Mouse (Mus musculus) neutrophil, adult 5-6 weeks (primary cell): Measurements from ENCODE around the gene H2-Eb1. TPM values are rescaled to one million over a fixed set of nuclear protein-coding genes. Genes with fewer than 3 reads are reported as not detected.
A peak's percentile ranks its signal among the peaks of the same experiment; 100 is the strongest.
"Not testable (repeated sequence)": the region's sequence is repeated elsewhere in the genome, so short reads cannot be mapped to it uniquely, and the experiment has no call there.

Source experiments
- ATAC-seq: fragments of 151-379, 151-347 bp; 2 replicates; pipeline ENCODE4 v1.8.0; 2017; ENCODE audit warnings: mild to moderate bottlenecking, moderate TSS enrichment; ENCODE audit not compliant: insufficient number of reproducible peaks, poor library complexity, low FRiP score, severe bottlenecking; ENCODE audit errors: extremely low read depth
- total RNA-seq: library from RNA; stranded (forward); fragments of 200-1000 nt; gene quantifications from 2 replicates; pipeline ENCODE4 v1.2.3, GENCODE M21; 2017

H2-Eb1 gene
- total RNA-seq, 1 experiment from 2014 or later, result 2,076 TPM

GRCm38 (mm10) chr17:34309683-34310385, 4.2 kb downstream of the H2-Eb1 start:
- no peak for ATAC-seq

- ATAC-seq, result not testable (repeated sequence)
Measured at GRCm38 (mm10) chr17:34310526-34310925, 4.9 kb downstream of the H2-Eb1 start.

GRCm38 (mm10) chr17:34312185-34312584, 6.5 kb downstream of the H2-Eb1 start:
- ATAC-seq, result no peak

- ATAC-seq, result peak; percentile 69
Measured at GRCm38 (mm10) chr17:34313393-34313792, 7.7 kb downstream of the H2-Eb1 start.

- no peak for ATAC-seq
Measured at GRCm38 (mm10) chr17:34314286-34314685, 8.6 kb downstream of the H2-Eb1 start.

DNA sequence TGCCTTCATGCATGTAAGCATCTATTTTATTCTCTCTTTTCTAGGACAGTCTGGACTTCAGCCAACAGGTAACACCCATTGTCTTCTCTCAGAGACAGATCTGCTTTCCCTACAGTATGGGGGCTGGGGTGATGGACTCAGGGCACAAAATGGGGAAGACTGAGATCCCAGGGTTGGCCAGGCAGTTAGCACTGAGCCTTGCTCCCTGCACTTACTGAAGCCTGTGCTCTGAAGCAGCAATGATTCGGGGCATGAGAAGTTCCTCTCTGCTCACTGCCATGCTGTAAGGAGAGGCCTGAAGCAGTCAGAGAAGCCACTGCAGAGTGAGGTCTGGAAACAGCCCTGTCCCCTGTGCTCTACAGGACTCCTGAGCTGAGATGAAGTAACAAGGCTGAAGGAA, 9.8 kb downstream of the H2-Eb1 start:
- ATAC-seq, result no peak

- no peak for ATAC-seq
Measured at GRCm38 (mm10) chr17:34316697-34317096, 11.0 kb downstream of the H2-Eb1 start.

GRCm38 (mm10) chr17:34317275-34317674, 11.6 kb downstream of the H2-Eb1 start:
- ATAC-seq, result no peak

- peak; percentile 91 for ATAC-seq
Measured at GRCm38 (mm10) chr17:34325436-34325835, 19.8 kb downstream of the H2-Eb1 start, which contains the start of gene H2-Eb2. Gene H2-Eb2, plus strand, starts transcription at chr17:34325665.

- ATAC-seq, result no peak
Measured at GRCm38 (mm10) chr17:34326373-34326772, 20.7 kb downstream of the H2-Eb1 start.

DNA sequence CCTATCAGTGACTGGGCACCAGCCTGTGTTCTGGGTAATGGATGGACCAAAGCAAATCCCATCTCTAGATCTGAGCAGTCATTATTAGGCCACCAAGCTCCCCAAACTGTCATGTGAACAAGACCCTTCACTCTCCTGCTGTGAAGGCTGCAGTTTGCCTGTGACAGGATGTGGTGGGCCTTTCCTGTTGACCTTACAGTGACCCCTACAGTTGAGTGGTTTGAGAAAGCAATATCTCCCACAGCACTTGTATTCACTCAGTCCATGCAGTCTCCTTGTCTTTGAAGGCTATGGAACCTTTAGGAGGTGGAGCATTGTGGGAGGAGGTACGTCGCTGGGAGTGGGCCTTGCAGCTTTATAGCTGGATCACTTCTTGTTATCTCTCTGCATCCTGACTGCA, 24.1 kb downstream of the H2-Eb1 start:
- peak; percentile 55 for ATAC-seq

- no peak for ATAC-seq
Measured at GRCm38 (mm10) chr17:34331200-34331599, 25.5 kb downstream of the H2-Eb1 start.

DNA sequence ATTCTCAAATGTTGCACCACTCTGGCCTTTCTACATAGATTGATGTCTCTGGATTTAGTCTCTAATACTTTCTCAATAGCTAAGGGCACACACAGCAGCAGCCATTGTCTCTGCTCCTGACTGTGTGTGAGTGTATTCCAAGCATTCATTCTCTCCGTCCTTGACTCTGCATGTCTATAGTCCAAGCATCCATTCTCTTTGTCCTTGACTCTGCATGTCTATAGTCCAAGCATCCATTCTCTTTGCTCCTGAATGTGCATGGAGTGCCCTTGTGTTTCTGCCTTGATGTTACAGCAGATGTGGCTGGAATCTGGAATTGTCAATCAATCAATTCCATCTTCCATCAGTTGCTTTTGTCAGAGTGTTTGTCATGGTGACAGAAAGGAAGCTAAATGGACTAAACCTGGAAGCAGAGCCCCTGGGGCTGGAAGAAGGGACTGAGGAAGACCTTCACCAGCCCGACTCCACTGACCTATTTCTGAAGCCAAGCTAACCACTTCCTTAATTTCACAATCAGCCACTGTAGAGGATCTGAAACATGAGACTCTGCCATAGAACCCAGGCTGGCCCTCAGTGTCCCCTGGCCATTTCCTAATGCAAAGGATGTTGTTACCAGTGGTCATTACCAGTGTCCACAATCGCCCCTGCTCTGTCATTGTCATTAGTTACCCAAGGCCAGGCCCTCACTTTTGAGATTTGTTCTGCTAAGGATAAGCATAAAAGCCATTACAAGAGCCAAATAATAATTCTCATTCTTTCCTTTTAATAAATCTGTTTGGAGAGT, 35.1 kb downstream of the H2-Eb1 start:
- ATAC-seq, result peak; percentile 65

DNA sequence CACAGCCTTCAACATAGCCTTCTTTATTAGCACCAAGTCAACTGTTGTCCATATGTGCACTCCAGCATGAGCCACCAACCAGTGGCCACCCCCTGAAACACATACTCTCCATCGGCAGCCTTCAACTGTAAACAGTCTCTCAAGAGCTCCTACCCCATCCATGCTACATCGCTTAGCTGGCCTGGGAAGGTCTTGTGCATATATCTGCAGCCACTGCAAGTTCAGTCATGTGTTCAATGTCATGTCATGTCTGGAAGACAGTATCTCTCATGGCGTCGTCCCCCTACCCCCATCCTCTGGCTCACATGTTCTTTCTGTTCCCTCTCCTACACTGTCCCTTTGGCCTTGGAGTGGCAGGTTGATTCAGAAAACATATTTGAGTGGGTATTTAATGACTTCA, 39.2 kb downstream of the H2-Eb1 start:
- ATAC-seq, result no peak

DNA sequence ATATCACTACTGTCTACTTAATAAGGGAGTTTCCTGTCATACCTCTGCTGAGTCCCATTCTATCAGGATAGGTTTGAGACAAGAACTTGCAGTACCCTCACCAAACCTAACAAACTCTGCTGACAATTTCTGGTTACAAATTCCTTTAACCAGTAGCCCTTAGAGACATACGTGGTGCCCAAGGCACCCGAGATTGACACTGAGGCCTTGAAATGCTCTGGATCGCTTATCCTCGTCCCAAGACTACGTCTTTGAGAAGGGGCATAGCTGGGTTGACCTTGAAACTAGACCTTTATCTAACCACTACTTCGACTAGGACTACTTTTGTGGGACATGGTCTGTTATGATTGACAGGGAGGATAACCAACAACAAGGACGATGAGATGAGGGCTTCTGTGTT, 39.8 kb downstream of the H2-Eb1 start:
- no peak for ATAC-seq

GRCm38 (mm10) chr17:34346041-34346440, 40.4 kb downstream of the H2-Eb1 start:
- no peak for ATAC-seq

DNA sequence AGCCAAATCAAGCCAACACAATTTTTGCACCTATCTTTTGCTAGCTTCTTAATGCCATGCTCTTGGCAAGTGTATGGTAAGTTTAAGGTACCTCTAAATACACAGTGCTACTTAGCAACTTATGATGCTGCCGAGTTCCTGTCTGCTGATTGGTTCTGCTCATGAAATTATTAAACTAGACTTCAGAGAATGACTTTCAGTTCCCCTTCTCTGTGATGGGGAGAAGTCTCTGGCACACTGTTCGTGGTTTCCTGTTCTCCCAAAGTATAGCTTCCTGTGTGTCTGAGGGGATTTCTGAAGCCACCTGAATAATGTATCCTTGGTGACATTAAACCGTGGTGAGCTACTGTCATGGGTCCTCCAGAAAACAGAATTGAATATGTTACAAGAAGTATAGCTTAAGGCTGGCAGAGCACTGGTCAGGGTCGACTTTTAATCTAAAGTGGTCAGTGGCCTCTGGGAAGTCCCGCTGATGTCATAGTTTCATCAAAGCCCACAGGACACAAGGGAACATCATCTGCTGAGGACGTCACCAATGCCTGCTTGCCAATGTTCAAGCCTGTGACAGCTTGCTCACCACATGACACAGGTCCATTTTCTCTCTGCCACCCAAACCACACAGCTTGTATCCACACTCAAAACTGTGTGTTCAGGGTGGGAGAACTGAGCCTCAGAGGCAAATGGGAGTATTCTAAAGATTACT, 42.1 kb downstream of the H2-Eb1 start:
- ATAC-seq, result peak; percentile 86

GRCm38 (mm10) chr17:34349429-34349828, 43.8 kb downstream of the H2-Eb1 start:
- peak; percentile 62 for ATAC-seq

DNA sequence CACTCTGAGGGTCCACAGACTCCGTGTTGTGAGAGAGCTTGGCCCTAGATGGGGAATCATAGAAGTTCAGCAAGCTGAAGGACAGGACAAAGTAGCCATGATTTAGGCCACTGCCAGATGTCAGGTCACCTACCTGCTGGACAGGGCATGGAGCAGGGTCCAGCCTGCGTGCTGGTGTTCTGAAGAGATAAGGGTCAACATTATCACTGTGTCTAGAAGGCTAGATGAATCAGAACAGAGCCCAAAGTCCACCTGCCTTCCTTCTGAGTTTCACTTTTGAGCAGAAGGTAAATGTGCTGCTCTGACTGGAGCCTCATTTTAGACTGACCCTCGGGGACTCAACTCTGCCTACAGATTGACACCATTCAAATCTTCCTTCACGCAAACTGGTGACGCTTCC, 48.9 kb downstream of the H2-Eb1 start, which contains the start of gene Btnl2:
TSS of gene Btnl2 (plus strand) at position 284 of the 400 bp plus-strand sequence.
- 0 out of 2 replicates have a peak, but pooled peaks have one; percentile 8 for ATAC-seq
